Mouse (Mus musculus): ENCODE data around the gene Fam20b.
A peak's percentile ranks its signal among the peaks of the same experiment; 100 is the strongest.

Fam20b gene

GRCm38 (mm10) chr1:156727234-156728108, 8.6 kb upstream of the Fam20b start:
- DNase-seq (ENCODE audit: low read depth) = no peak

- no peak for DNase-seq (ENCODE audit: low read depth)
Observed at GRCm38 (mm10) chr1:156722089-156722488, 3.2 kb upstream of the Fam20b start.

GRCm38 (mm10) chr1:156720046-156720445, 1.2 kb upstream of the Fam20b start:
- no peak for DNase-seq (ENCODE audit: low read depth)

- DNase-seq (ENCODE audit: low read depth) = peak; percentile 73
Observed at GRCm38 (mm10) chr1:156718286-156718949, 468 bp downstream of the Fam20b start.

GRCm38 (mm10) chr1:156717751-156718285, 1.1 kb downstream of the Fam20b start:
- peak; percentile 28 for DNase-seq (ENCODE audit: low read depth)

GRCm38 (mm10) chr1:156716681-156717080, 2.2 kb downstream of the Fam20b start:
- no peak for DNase-seq (ENCODE audit: low read depth)

- peak; percentile 58 for DNase-seq (ENCODE audit: low read depth)
Observed at GRCm38 (mm10) chr1:156710472-156711098, 8.3 kb downstream of the Fam20b start.

GRCm38 (mm10) chr1:156708672-156709071, 10.2 kb downstream of the Fam20b start:
- DNase-seq (ENCODE audit: low read depth) = no peak

GRCm38 (mm10) chr1:156705696-156706285, 13.1 kb downstream of the Fam20b start:
- no peak for DNase-seq (ENCODE audit: low read depth)

GRCm38 (mm10) chr1:156703444-156703843, 15.4 kb downstream of the Fam20b start:
- DNase-seq (ENCODE audit: low read depth) = no peak

- DNase-seq (ENCODE audit: low read depth) = no peak
Observed at GRCm38 (mm10) chr1:156702151-156702550, 16.7 kb downstream of the Fam20b start.

GRCm38 (mm10) chr1:156686025-156686661, 32.7 kb downstream of the Fam20b start:
- no peak for DNase-seq (ENCODE audit: low read depth)

GRCm38 (mm10) chr1:156679599-156679998, 39.3 kb downstream of the Fam20b start:
- no peak for DNase-seq (ENCODE audit: low read depth)

GRCm38 (mm10) chr1:156677230-156677629, 41.7 kb downstream of the Fam20b start:
- DNase-seq (ENCODE audit: low read depth) = no peak

- DNase-seq (ENCODE audit: low read depth) = no peak
Observed at GRCm38 (mm10) chr1:156676596-156676995, 42.3 kb downstream of the Fam20b start.

GRCm38 (mm10) chr1:156676171-156676570, 42.7 kb downstream of the Fam20b start:
- peak; percentile 75 for DNase-seq (ENCODE audit: low read depth)

GRCm38 (mm10) chr1:156674195-156675000, 44.5 kb downstream of the Fam20b start, which contains the start of gene Tor3a:
Tor3a (minus strand) TSS chr1:156674356.
- DNase-seq (ENCODE audit: low read depth) = peak; percentile 70

- peak; percentile 66 for DNase-seq (ENCODE audit: low read depth)
Observed at GRCm38 (mm10) chr1:156673476-156674194, 45.3 kb downstream of the Fam20b start.

- peak; percentile 17 for DNase-seq (ENCODE audit: low read depth)
Observed at GRCm38 (mm10) chr1:156672720-156673475, 46.0 kb downstream of the Fam20b start.

All from naive thymus-derived CD4-positive, alpha-beta T cell, adult 2 months (primary cell).